In the genomic region with DNA sequence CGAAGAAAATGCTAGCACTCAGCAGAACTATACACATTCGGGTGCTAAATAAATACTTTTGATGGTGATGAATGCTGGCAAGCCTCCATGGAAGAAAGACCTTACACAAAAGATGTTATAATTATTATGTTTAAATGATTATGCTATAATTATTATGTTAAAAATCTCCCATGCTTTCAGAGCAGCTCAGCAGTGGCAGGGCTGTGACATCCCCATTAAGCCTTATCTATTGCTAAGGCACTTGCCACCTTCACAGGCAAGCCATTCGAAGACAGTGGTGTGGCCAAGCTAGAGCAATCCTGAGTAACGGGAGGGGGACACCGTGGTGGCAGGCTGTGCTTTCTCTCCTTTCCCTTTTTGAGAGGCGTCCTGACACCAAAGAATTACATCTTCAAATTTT, we compare ENCODE assay signal across 27 mouse cellular contexts.
"Had no signal": no experiment of that assay in that cellular context is flagged by ENCODE, and none has a peak within 500 bp of the region (broad histone marks: within the 10 kb centered on the region; RNA-seq: fewer than 3 reads in every experiment).

No protein-coding gene starts in this region.

- H3K9ac ChIP-seq: heart, embryonic 12.5 days; hindbrain, embryonic 12.5 days; hindbrain, embryonic 14.5 days; intestine, embryonic 15.5 days; kidney, embryonic 15.5 days; limb, embryonic 12.5 days; liver, embryonic 13.5 days; liver, embryonic 15.5 days had no signal

- H3K4me1 ChIP-seq: intestine, embryonic 15.5 days; kidney, embryonic 15.5 days; limb, embryonic 10.5 days; limb, embryonic 12.5 days; liver, embryonic 13.5 days; liver, embryonic 15.5 days had no signal

- ATAC-seq: hindbrain, embryonic 16.5 days; inflammation-experienced regulatory T-cells, adult 6 months; intestine, embryonic 15.5 days; intestine, postnatal 0 days had no signal

- H3K27me3 ChIP-seq: heart, embryonic 12.5 days; hindbrain, embryonic 12.5 days; intestine, embryonic 15.5 days; kidney, embryonic 15.5 days; limb, embryonic 12.5 days; liver, embryonic 13.5 days; liver, embryonic 15.5 days had no signal

- H3K27ac ChIP-seq: heart, embryonic 10.5 days; hindbrain, embryonic 10.5 days; hindbrain, embryonic 12.5 days; hindbrain, embryonic 14.5 days; intestine, embryonic 15.5 days; kidney, embryonic 15.5 days; kidney, postnatal 0 days; layer of hippocampus, adult 2 months; left cerebral cortex, adult 2 months; limb, embryonic 10.5 days; limb, embryonic 12.5 days; liver, embryonic 13.5 days; liver, embryonic 15.5 days had no signal

- H3K36me3 ChIP-seq: heart, embryonic 10.5 days; heart, embryonic 12.5 days; hindbrain, embryonic 10.5 days; hindbrain, embryonic 12.5 days; intestine, embryonic 15.5 days; kidney, embryonic 15.5 days; limb, embryonic 10.5 days; limb, embryonic 12.5 days; liver, embryonic 13.5 days; liver, embryonic 15.5 days had no signal

- H3K4me3 ChIP-seq: heart, embryonic 10.5 days; heart, embryonic 12.5 days; hindbrain, embryonic 10.5 days; hindbrain, embryonic 12.5 days; intestine, embryonic 15.5 days; kidney, embryonic 15.5 days; layer of hippocampus, adult 2 months; left cerebral cortex, adult 2 months; limb, embryonic 10.5 days; limb, embryonic 12.5 days; liver, embryonic 13.5 days; liver, embryonic 15.5 days had no signal

- DNase-seq: gastrocnemius, postnatal 14 days; heart, adult 18-20 months; heart, postnatal 10 days; heart, postnatal 4 days; kidney, adult 2 months; kidney, adult 9 months; kidney, postnatal 25 days; kidney, postnatal 4 days; liver; liver, embryonic 13.5 days had no signal

- H3K9me3 ChIP-seq: heart, embryonic 10.5 days; heart, embryonic 12.5 days; hindbrain, embryonic 10.5 days; hindbrain, embryonic 12.5 days; intestine, embryonic 15.5 days; kidney, embryonic 15.5 days; limb, embryonic 10.5 days; limb, embryonic 12.5 days; liver, embryonic 13.5 days; liver, embryonic 15.5 days had no signal

- H3K4me2 ChIP-seq: heart, embryonic 12.5 days; hindbrain, embryonic 12.5 days; hindbrain, embryonic 14.5 days; intestine, embryonic 15.5 days; kidney, embryonic 15.5 days; limb, embryonic 12.5 days; liver, embryonic 11.5 days; liver, embryonic 13.5 days; liver, embryonic 15.5 days had no signal
